Mouse (Mus musculus): ENCODE results near the gene Fabp3. TPM values are rescaled to one million over a fixed set of nuclear protein-coding genes. Genes with fewer than 3 reads are reported as not detected.

Fabp3 gene
- polyA plus RNA-seq, 1 experiment from 2014 or later, result 15.7 TPM

DNA sequence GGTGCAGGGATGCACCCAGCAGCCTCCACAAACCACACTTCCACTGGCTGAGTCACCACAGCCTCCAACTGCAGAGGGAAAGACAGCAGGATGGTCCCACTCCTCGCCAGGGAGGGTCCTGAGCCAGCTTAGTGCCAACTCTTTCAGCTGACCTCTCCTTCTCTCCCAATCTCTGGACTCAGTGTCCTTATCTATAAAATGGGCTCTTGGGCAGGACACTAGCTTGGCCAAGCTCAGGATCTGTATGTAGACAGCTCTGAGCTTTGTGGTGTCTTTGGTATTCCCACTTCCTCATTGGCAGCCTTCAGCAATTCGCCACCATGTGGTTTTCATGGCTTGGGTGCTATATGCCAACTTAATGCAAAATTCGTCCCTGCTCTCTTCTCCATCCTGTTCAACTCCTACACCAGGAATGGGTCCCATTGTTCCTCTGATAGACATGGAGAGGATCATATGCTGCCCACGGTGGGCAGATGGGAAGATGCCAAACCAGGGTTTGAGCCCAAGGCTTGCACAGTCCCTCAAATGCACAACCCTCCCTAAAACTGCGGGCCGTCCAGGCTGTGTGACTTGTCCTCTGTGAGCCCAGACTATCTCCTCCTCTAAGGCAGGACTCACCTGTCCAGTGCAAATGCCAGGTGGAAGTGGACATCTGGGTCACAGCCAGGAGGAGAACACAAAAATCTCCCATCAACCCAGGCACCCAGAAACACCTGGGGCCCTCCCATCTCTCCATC, 37.6 kb upstream of the Fabp3 start:
- Histone ChIP-seq H3K9ac (ENCODE audit: low read depth, low read length) (no peak overlapping the region), H3K27me3 (ENCODE audit: control insufficient read depth, insufficient read depth, low read length) (peaks cover 7% of the 10 kb centered on the region), H3K4me2 (replicated peaks; ENCODE audit: low read depth, low read length) (no peak overlapping the region), H3K36me3 (ENCODE audit: control insufficient read depth, insufficient read depth, low read length) (no peaks in the 10 kb centered on the region), H3K9me3 (ENCODE audit: control insufficient read depth, low read length) (no peaks in the 10 kb centered on the region), H3K27ac (ENCODE audit: low read depth, low read length) (no peak overlapping the region), H3K4me3 (ENCODE audit: low read length) (no peak overlapping the region), H3K4me1 (ENCODE audit: control insufficient read depth, insufficient read depth, low read length) (0 out of 2 replicates have a peak, but pooled peaks cover 10% of the 10 kb centered on the region)
- WGBS, result 85% methylated on average over 6 of the region's 6 CpGs
- no peak for ATAC-seq (ENCODE audit: low FRiP score, low TSS enrichment)

GRCm38 (mm10) chr4:130273698-130274345, 34.6 kb upstream of the Fabp3 start:
- H3K4me1 ChIP-seq (ENCODE audit: control insufficient read depth, insufficient read depth, low read length), result 0 out of 2 replicates have a peak, but pooled peaks cover 10% of the 10 kb centered on the region
- H3K27ac ChIP-seq (ENCODE audit: low read depth, low read length), result peak overlapping the region; percentile 42
- whole genome bisulfite sequencing, result 8% methylated on average over 11 of the region's 12 CpGs
- peak overlapping the region; percentile 75 for H3K4me2 ChIP-seq (replicated peaks; ENCODE audit: low read depth, low read length)
- peak; percentile 29; the same call in 1 of the 2 replicates for ATAC-seq (ENCODE audit: low FRiP score, low TSS enrichment)
- no peaks in the 10 kb centered on the region for H3K9me3 ChIP-seq (ENCODE audit: control insufficient read depth, low read length)
- peak overlapping the region; percentile 51 for H3K4me3 ChIP-seq (ENCODE audit: low read length)
- no peaks in the 10 kb centered on the region for H3K36me3 ChIP-seq (ENCODE audit: control insufficient read depth, insufficient read depth, low read length)
- peak overlapping the region; percentile 60 for H3K9ac ChIP-seq (ENCODE audit: low read depth, low read length)
- H3K27me3 ChIP-seq (ENCODE audit: control insufficient read depth, insufficient read depth, low read length), result peaks cover 23% of the 10 kb centered on the region

GRCm38 (mm10) chr4:130274346-130275015, 33.9 kb upstream of the Fabp3 start:
- peaks cover 29% of the 10 kb centered on the region for H3K27me3 ChIP-seq (ENCODE audit: control insufficient read depth, insufficient read depth, low read length)

DNA sequence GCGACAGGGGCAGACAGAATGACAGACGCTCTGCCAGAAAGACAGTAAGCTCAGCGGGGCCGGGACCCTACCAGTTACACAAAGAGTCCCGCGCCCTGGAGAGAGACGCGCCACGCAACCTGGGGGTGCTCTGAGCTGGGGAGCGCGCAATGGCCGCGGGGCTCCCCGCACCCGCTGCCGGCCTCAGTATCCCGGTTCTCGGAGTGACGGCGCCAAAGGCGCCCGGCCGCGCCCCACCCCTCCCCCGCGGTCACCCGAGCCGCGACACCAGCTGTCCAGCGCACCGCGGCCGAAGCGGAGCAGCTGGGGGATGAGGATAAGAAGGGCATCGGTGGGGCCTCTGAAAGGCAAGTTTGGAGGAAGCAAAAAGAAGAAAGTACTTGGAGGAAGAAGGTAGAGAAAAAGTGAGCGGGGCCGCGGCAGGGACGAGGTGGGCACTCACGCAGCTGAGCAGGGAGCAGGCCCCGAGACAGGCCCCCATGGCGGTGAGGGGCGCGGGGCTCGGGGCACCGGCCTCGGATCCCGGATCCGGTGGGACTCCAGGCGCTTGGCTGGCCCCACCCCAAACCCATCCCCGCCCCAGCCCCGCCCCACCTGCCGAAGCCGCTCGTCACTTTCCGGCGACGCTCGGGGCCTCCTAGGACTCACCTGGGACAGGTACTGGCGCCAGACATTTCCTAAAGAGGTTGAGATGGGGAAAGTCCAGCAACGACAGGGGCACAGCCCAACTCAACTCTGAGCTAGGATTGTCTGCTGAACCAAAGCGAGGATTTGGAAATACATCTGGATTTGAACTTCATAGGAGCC, 33.2 kb upstream of the Fabp3 start:
- Histone ChIP-seq H3K9ac (ENCODE audit: low read depth, low read length) (peak overlapping the region; percentile 60), H3K4me2 (replicated peaks; ENCODE audit: low read depth, low read length) (peak overlapping the region; percentile 75), H3K4me1 (ENCODE audit: control insufficient read depth, insufficient read depth, low read length) (0 out of 2 replicates have a peak, but pooled peaks cover 10% of the 10 kb centered on the region), H3K9me3 (ENCODE audit: control insufficient read depth, low read length) (no peaks in the 10 kb centered on the region), H3K4me3 (ENCODE audit: low read length) (peak overlapping the region; percentile 51), H3K27ac (ENCODE audit: low read depth, low read length) (peak overlapping the region; percentile 13; the same call in 1 of the 2 replicates), H3K36me3 (ENCODE audit: control insufficient read depth, insufficient read depth, low read length) (no peaks in the 10 kb centered on the region), H3K27me3 (ENCODE audit: control insufficient read depth, insufficient read depth, low read length) (peaks cover 29% of the 10 kb centered on the region)
- 2% methylated on average over 53 of the region's 62 CpGs for WGBS
- ATAC-seq (ENCODE audit: low FRiP score, low TSS enrichment), result peak; percentile 56

More at GRCm38 (mm10) chr4:130274346-130275015, 33.9 kb upstream of the Fabp3 start:
- Histone ChIP-seq H3K9ac (ENCODE audit: low read depth, low read length) (peak overlapping the region; percentile 60), H3K27ac (ENCODE audit: low read depth, low read length) (peak overlapping the region; percentile 42), H3K4me3 (ENCODE audit: low read length) (peak overlapping the region; percentile 51), H3K9me3 (ENCODE audit: control insufficient read depth, low read length) (no peaks in the 10 kb centered on the region), H3K4me2 (replicated peaks; ENCODE audit: low read depth, low read length) (peak overlapping the region; percentile 75), H3K36me3 (ENCODE audit: control insufficient read depth, insufficient read depth, low read length) (no peaks in the 10 kb centered on the region), H3K4me1 (ENCODE audit: control insufficient read depth, insufficient read depth, low read length) (0 out of 2 replicates have a peak, but pooled peaks cover 10% of the 10 kb centered on the region)
- WGBS, result under 1% methylated on average over 29 of the region's 29 CpGs
- peak; percentile 53 for ATAC-seq (ENCODE audit: low FRiP score, low TSS enrichment)

- peak overlapping the region; percentile 51; the same call in 1 of the 2 replicates for H3K4me3 ChIP-seq (ENCODE audit: low read length)
These were observed 32.6 kb upstream of the Fabp3 start for GRCm38 (mm10) chr4:130275823-130276105.

GRCm38 (mm10) chr4:130276573-130277176, 31.7 kb upstream of the Fabp3 start:
- 0 out of 2 replicates have a peak, but pooled peaks cover 10% of the 10 kb centered on the region for H3K4me1 ChIP-seq (ENCODE audit: control insufficient read depth, insufficient read depth, low read length)
- no peak for ATAC-seq (ENCODE audit: low FRiP score, low TSS enrichment)
- H3K27ac ChIP-seq (ENCODE audit: low read depth, low read length), result no peak overlapping the region
- no peak overlapping the region for H3K4me2 ChIP-seq (replicated peaks; ENCODE audit: low read depth, low read length)
- H3K9ac ChIP-seq (ENCODE audit: low read depth, low read length), result no peak overlapping the region
- H3K9me3 ChIP-seq (ENCODE audit: control insufficient read depth, low read length), result no peaks in the 10 kb centered on the region
- H3K27me3 ChIP-seq (ENCODE audit: control insufficient read depth, insufficient read depth, low read length), result peaks cover 29% of the 10 kb centered on the region
- WGBS, result 60% methylated on average over 7 of the region's 7 CpGs
- no peaks in the 10 kb centered on the region for H3K36me3 ChIP-seq (ENCODE audit: control insufficient read depth, insufficient read depth, low read length)
- no peak overlapping the region for H3K4me3 ChIP-seq (ENCODE audit: low read length)

More at GRCm38 (mm10) chr4:130275823-130276105, 32.6 kb upstream of the Fabp3 start:
- no peaks in the 10 kb centered on the region for H3K36me3 ChIP-seq (ENCODE audit: control insufficient read depth, insufficient read depth, low read length)
- WGBS, result 48% methylated on average over 5 of the region's 5 CpGs
- peak overlapping the region; percentile 75 for H3K4me2 ChIP-seq (replicated peaks; ENCODE audit: low read depth, low read length)
- 0 out of 2 replicates have a peak overlapping the region, but pooled peaks have one; percentile 60 for H3K9ac ChIP-seq (ENCODE audit: low read depth, low read length)
- no peak for ATAC-seq (ENCODE audit: low FRiP score, low TSS enrichment)
- H3K27me3 ChIP-seq (ENCODE audit: control insufficient read depth, insufficient read depth, low read length), result peaks cover 29% of the 10 kb centered on the region
- 0 out of 2 replicates have a peak, but pooled peaks cover 10% of the 10 kb centered on the region for H3K4me1 ChIP-seq (ENCODE audit: control insufficient read depth, insufficient read depth, low read length)
- no peak overlapping the region for H3K27ac ChIP-seq (ENCODE audit: low read depth, low read length)
- H3K9me3 ChIP-seq (ENCODE audit: control insufficient read depth, low read length), result no peaks in the 10 kb centered on the region

DNA sequence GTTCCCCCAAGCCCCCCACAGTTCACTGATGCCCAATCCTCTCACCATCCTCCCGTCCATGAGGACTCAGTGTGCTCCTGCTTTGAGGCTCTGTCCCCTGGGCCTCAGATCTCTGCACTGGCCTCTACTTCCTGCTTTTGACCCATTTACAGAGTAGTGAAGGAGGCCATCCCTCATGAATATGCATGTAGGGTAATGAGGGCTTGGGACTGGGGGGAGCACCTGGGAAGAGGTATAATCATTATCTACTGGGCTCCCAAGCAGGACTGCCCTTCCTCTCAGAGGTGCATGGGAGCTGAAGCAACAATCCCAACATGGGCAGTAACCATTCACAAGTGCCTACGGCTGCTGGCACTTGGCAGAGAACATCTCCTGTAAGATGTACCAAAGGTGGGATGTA, 29.3 kb upstream of the Fabp3 start, which contains the start of gene Serinc2:
Gene Serinc2 (minus strand): TSS at position 101 of the 400 bp plus-strand sequence.
- Histone ChIP-seq H3K9ac (ENCODE audit: low read depth, low read length) (no peak within 1 kb of the TSS), H3K9me3 (ENCODE audit: control insufficient read depth, low read length) (no peaks in the 10 kb centered on the region), H3K27me3 (ENCODE audit: control insufficient read depth, insufficient read depth, low read length) (peaks cover 29% of the 10 kb centered on the region), H3K27ac (ENCODE audit: low read depth, low read length) (no peak within 1 kb of the TSS), H3K4me3 (ENCODE audit: low read length) (no peak within 1 kb of the TSS), H3K36me3 (ENCODE audit: control insufficient read depth, insufficient read depth, low read length) (no peaks in the 10 kb centered on the region), H3K4me1 (ENCODE audit: control insufficient read depth, insufficient read depth, low read length) (0 out of 2 replicates have a peak, but pooled peaks cover 3% of the 10 kb centered on the region), H3K4me2 (replicated peaks; ENCODE audit: low read depth, low read length) (no peak within 1 kb of the TSS)
- ATAC-seq (ENCODE audit: low FRiP score, low TSS enrichment), result no peak
- 58% methylated on average over 2 of the region's 2 CpGs for WGBS

DNA sequence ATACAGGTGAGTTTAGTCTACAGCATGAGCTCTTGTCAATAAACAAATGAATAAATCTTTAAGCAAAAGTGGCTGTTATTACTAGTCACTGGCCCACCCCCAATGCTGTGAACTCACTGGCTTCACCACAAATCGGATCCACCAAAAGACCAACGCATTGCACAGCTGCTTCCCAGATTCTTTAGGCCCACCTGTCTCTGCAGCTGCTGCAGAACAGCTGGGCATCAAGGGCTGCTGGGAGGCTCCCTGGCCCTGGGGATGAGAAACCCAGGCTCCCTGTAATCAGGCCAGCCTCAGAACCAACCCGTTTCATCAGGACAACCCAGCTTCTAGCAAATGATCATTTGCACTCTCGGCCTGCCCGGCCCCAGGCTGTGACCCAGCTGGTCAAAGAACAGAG, 25.5 kb upstream of the Fabp3 start:
- Histone ChIP-seq H3K27ac (ENCODE audit: low read depth, low read length) (no peak overlapping the region), H3K4me3 (ENCODE audit: low read length) (no peak overlapping the region), H3K36me3 (ENCODE audit: control insufficient read depth, insufficient read depth, low read length) (no peaks in the 10 kb centered on the region), H3K9ac (ENCODE audit: low read depth, low read length) (no peak overlapping the region), H3K27me3 (ENCODE audit: control insufficient read depth, insufficient read depth, low read length) (peaks cover 10% of the 10 kb centered on the region; the same call in 1 of the 2 replicates), H3K4me2 (replicated peaks; ENCODE audit: low read depth, low read length) (no peak overlapping the region), H3K4me1 (ENCODE audit: control insufficient read depth, insufficient read depth, low read length) (no peaks in the 10 kb centered on the region), H3K9me3 (ENCODE audit: control insufficient read depth, low read length) (no peaks in the 10 kb centered on the region)
- WGBS, result 71% methylated on average over 5 of the region's 5 CpGs
- no peak for ATAC-seq (ENCODE audit: low FRiP score, low TSS enrichment)

All from kidney, embryonic 14.5 days (tissue).